Mouse (Mus musculus) left cerebral cortex, postnatal 25 days (tissue): ENCODE data around the gene Taar4. TPM values are rescaled to one million over a fixed set of nuclear protein-coding genes. Genes with fewer than 3 reads are reported as not detected.

ENCODE experiments used
- DNase-seq, 2 experiments: peaks; one replicate each; pipeline ENCODE4 v3.0.0; 2022; ENCODE audit warnings: low spot score in 2 of 2, mixed read lengths in 1 of 2
- intact Hi-C: fragments of 180-260 bp; cut with DNase I; formaldehyde crosslinking; loops from one replicate; pipeline ENCODE4 v1.15.1; 2025
- total RNA-seq, 2 experiments: library from RNA; stranded (reverse); gene quantifications; 2 replicates each; pipeline ENCODE4 v1.2.3; 2021

Gene Taar4
- total RNA-seq, 2 experiments from 2014 or later = not detected

GRCm38 (mm10) chr10:23999639-24000038, 39.3 kb downstream of the Taar4 start, which contains the start of gene Taar7b:
Taar7b (plus strand) TSS chr10:23999939.
- DNase-seq = no peak
- intact Hi-C loops = no loop called here

GRCm38 (mm10) chr10:24006442-24006841, 46.1 kb downstream of the Taar4 start:
- no peak for DNase-seq
- intact Hi-C loops = no loop called here

- intact Hi-C loops = no loop called here
- no peak for DNase-seq
Measured at GRCm38 (mm10) chr10:24007034-24007433, 46.7 kb downstream of the Taar4 start.

GRCm38 (mm10) chr10:24008143-24008542, 47.8 kb downstream of the Taar4 start:
- intact Hi-C loops = no loop called here

More at GRCm38 (mm10) chr10:24008143-24008542, 47.8 kb downstream of the Taar4 start:
- DNase-seq = no peak

Other genes starting within 250 kb of the Taar4 start
- gene Rps12, start 173.2 kb upstream of the Taar4 start, total RNA-seq = 100 to 1,000 TPM; 181 to 221 TPM
- 10 to 100 TPM; 24.1 to 24.7 TPM for gene Slc18b1, start 163.5 kb upstream of the Taar4 start, total RNA-seq
- under 1 TPM in 1 of 2 experiments, not detected in 1; 0.25 TPM for gene Vnn3, start 109.0 kb upstream of the Taar4 start, total RNA-seq
- gene Vnn1, start 65.8 kb upstream of the Taar4 start, total RNA-seq = under 1 TPM in 1 of 2 experiments, not detected in 1; 0.23 TPM
- not detected for gene Taar1, start 40.1 kb upstream of the Taar4 start, total RNA-seq
- not detected for gene Taar2, start 21.9 kb upstream of the Taar4 start, total RNA-seq
- gene Taar3, start 10.9 kb upstream of the Taar4 start, total RNA-seq = not detected
- gene Taar5, start 10.2 kb downstream of the Taar4 start, total RNA-seq = not detected
- gene Taar6, start 25.2 kb downstream of the Taar4 start, total RNA-seq = not detected
- not detected for gene Taar7a, start 33.0 kb downstream of the Taar4 start, total RNA-seq
- not detected for gene Taar7b, start 39.4 kb downstream of the Taar4 start, total RNA-seq
- not detected for gene Taar7d, start 66.7 kb downstream of the Taar4 start, total RNA-seq
- not detected for gene Taar7e, start 77.1 kb downstream of the Taar4 start, total RNA-seq
- gene Taar7f, start 89.0 kb downstream of the Taar4 start, total RNA-seq = not detected
- gene Taar8a, start 116.0 kb downstream of the Taar4 start, total RNA-seq = not detected
- gene Taar8b, start 131.8 kb downstream of the Taar4 start, total RNA-seq = not detected
- gene Taar8c, start 141.4 kb downstream of the Taar4 start, total RNA-seq = not detected
- not detected for gene Taar9, start 149.0 kb downstream of the Taar4 start, total RNA-seq
- 100 to 1,000 TPM; 128 to 129 TPM for gene Stx7, start 188.8 kb downstream of the Taar4 start, total RNA-seq